Mouse (Mus musculus) midbrain, embryonic 16.5 days (tissue): ENCODE measurements around the gene Galnt7. TPM values are rescaled to one million over a fixed set of nuclear protein-coding genes. Genes with fewer than 3 reads are reported as not detected.

ENCODE experiments used
- ATAC-seq: fragments of 200-750 bp; cut with Nextera tagmentation; 2 replicates; pipeline ENCODE4 v1.8.0; 2017; ENCODE audit warnings: moderate TSS enrichment
- H3K27ac ChIP-seq: fragments of 300-500 bp; sonication (generic); 2 replicates; pipeline ENCODE4 v1.5.1; 2014; ENCODE audit warnings: mild to moderate bottlenecking, low read length, mixed read lengths
- H3K27me3 ChIP-seq: fragments of 300-500 bp; sonication (generic); 2 replicates; pipeline ENCODE4 v1.6.1; 2014; ENCODE audit warnings: low read depth, low read length, mixed read lengths; ENCODE audit not compliant: control insufficient read depth, insufficient read depth
- H3K36me3 ChIP-seq: fragments of 300-500 bp; sonication (generic); 2 replicates; pipeline ENCODE4 v1.6.1; 2014; ENCODE audit warnings: mild to moderate bottlenecking, low read length, moderate library complexity, mixed read lengths; ENCODE audit not compliant: control insufficient read depth, insufficient read depth
- H3K4me1 ChIP-seq: fragments of 300-500 bp; sonication (generic); 2 replicates; pipeline ENCODE4 v1.6.1; 2014; ENCODE audit warnings: mild to moderate bottlenecking, low read length, mixed read lengths; ENCODE audit not compliant: control insufficient read depth, insufficient read depth
- H3K4me2 ChIP-seq: fragments of 300-500 bp; sonication (generic); 2 replicates; pipeline ENCODE4 v1.6.1; 2014; ENCODE audit warnings: mild to moderate bottlenecking, low read length, mixed read lengths
- H3K4me3 ChIP-seq: fragments of 300-500 bp; sonication (generic); 2 replicates; pipeline ENCODE4 v1.5.1; 2014; ENCODE audit warnings: low read depth, mild to moderate bottlenecking, low read length, moderate library complexity, mixed read lengths
- H3K9ac ChIP-seq: fragments of 300-500 bp; sonication (generic); 2 replicates; pipeline ENCODE4 v1.6.1; 2014; ENCODE audit warnings: low read depth, low read length, mixed read lengths
- H3K9me3 ChIP-seq: fragments of 300-500 bp; sonication (generic); replicated peaks from 2 replicates; pipeline ENCODE4 v1.6.1; 2014; ENCODE audit warnings: mild to moderate bottlenecking, low read length, mixed read lengths; ENCODE audit not compliant: control insufficient read depth, poor library complexity, severe bottlenecking
- WGBS: fragments of 180-500 bp; shearing (Covaris S2); extraction: QIAGEN DNeasy Blood & Tissue Kit; methylation state at CpG from one replicate; pipeline ENCODE4 v1.1.7; 2014; 5-methylcytosine and 5-hydroxymethylcytosine counted together
- polyA plus RNA-seq: library from polyadenylated mRNA; unstranded; fragments of >200 nt; fragmentation: Nextera tagmentation; extraction: Ambion mirVana; gene quantifications from 2 replicates; pipeline ENCODE4 v1.2.1, GENCODE M21; 2015

Gene Galnt7
- polyA plus RNA-seq, 1 experiment from 2014 or later, result 8.2 TPM

GRCm38 (mm10) chr8:57498494-57498846 lies 154.4 kb downstream of the Galnt7 start:
- H3K4me1 ChIP-seq, result peaks cover 6% of the 10 kb centered on the region; the same call in 1 of the 2 replicates
- H3K9me3 ChIP-seq, result no peaks in the 10 kb centered on the region
- WGBS, result 36% methylated on average over 8 of the region's 8 CpGs
- peak overlapping the region; percentile 45 for H3K4me2 ChIP-seq
- no peak overlapping the region; the same call in 1 of the 2 replicates for H3K27ac ChIP-seq
- no peak overlapping the region for H3K9ac ChIP-seq
- peak; percentile 39; the same call in 1 of the 2 replicates for ATAC-seq
- H3K27me3 ChIP-seq, result no peaks in the 10 kb centered on the region
- no peaks in the 10 kb centered on the region for H3K36me3 ChIP-seq
- H3K4me3 ChIP-seq, result peak overlapping the region; percentile 6

GRCm38 (mm10) chr8:57491873-57492272 lies 161.0 kb downstream of the Galnt7 start:
- Histone ChIP-seq H3K4me3 (no peak overlapping the region), H3K9me3 (no peaks in the 10 kb centered on the region), H3K9ac (no peak overlapping the region), H3K27me3 (no peaks in the 10 kb centered on the region), H3K4me2 (no peak overlapping the region), H3K27ac (no peak overlapping the region), H3K4me1 (peaks cover 4% of the 10 kb centered on the region; the same call in 1 of the 2 replicates), H3K36me3 (no peaks in the 10 kb centered on the region)
- 96% methylated on average over 4 of the region's 4 CpGs for WGBS
- no peak for ATAC-seq

GRCm38 (mm10) chr8:57489896-57490295 lies 162.9 kb downstream of the Galnt7 start:
- no peaks in the 10 kb centered on the region for H3K9me3 ChIP-seq
- no peak overlapping the region for H3K4me2 ChIP-seq
- no peak overlapping the region for H3K27ac ChIP-seq
- ATAC-seq, result no peak
- H3K36me3 ChIP-seq, result no peaks in the 10 kb centered on the region
- no peak overlapping the region for H3K9ac ChIP-seq
- peaks cover 11% of the 10 kb centered on the region for H3K4me1 ChIP-seq
- no peaks in the 10 kb centered on the region for H3K27me3 ChIP-seq
- H3K4me3 ChIP-seq, result no peak overlapping the region

DNA sequence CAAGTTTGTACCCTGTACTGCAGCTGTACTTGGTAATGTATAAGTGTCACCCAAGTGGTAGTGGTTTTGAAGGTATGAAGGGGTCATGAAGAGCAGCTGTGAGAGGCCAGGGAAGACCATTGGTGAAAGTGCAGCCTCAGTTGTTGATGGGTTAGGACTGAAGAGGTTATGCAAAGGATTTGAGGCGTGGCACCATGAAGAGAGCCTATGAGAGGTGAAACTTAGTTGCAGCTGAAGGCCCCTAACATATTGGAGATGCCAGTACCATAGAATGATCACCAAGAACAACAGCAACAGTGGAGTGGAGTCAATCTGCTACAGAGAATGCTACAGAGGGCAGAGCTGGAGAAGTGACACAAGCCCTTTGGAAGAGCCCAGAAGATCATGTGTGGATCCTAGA lies 163.5 kb downstream of the Galnt7 start:
- no peak overlapping the region for H3K4me2 ChIP-seq
- H3K27me3 ChIP-seq, result no peaks in the 10 kb centered on the region
- ATAC-seq, result no peak
- no peaks in the 10 kb centered on the region for H3K9me3 ChIP-seq
- no peak overlapping the region for H3K27ac ChIP-seq
- H3K4me3 ChIP-seq, result no peak overlapping the region
- H3K36me3 ChIP-seq, result no peaks in the 10 kb centered on the region
- peaks cover 11% of the 10 kb centered on the region for H3K4me1 ChIP-seq
- 100% methylated on average over 1 of the region's 1 CpGs for WGBS
- H3K9ac ChIP-seq, result no peak overlapping the region

- WGBS, result 0% methylated on average over 25 of the region's 25 CpGs
- H3K36me3 ChIP-seq, result no peaks in the 10 kb centered on the region
- peaks cover 11% of the 10 kb centered on the region for H3K4me1 ChIP-seq
- peak overlapping the region; percentile 61 for H3K4me2 ChIP-seq
- no peaks in the 10 kb centered on the region for H3K9me3 ChIP-seq
- no peaks in the 10 kb centered on the region for H3K27me3 ChIP-seq
- ATAC-seq, result peak; percentile 55
- peak overlapping the region; percentile 73 for H3K27ac ChIP-seq
- H3K4me3 ChIP-seq, result peak overlapping the region; percentile 79
- peak overlapping the region; percentile 45; the same call in 1 of the 2 replicates for H3K9ac ChIP-seq
Measured at GRCm38 (mm10) chr8:57488312-57488765, 164.5 kb downstream of the Galnt7 start.

DNA sequence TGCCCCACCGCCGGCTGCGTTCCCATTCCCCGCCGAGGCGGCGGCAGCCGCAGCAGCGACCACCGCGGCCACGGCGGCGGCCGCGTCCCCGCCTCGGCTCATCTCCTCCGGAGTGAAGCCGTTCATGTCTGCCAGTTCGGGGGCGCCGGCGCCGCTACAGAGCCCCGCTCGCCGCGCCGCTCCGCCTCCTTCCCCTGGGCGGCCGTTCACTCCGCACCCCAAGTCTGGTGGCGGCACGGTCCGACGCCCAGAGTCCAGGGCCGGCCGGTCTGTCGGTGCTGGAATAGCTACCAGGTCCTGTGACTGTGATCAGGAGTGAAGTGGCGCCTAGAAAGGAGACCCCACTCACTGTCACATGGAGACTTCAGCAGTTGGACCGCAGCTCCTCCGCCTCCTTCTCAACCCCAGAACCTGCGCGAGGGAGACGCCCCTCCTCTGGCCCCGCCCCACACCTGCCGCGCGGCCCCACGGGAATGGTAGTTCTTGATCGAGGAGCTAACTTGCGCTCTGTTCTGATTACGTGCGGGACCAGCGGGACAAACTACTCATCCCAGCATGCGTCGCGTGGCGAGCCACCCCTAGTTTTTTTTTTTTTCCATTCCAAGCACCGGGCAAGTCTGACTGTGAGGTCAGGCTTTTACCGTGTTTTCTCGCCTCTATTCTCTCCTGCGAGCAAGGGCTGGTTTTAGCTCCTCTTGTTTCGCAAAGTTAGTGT lies 165.2 kb downstream of the Galnt7 start, which contains the start of gene Sap30:
TSS of gene Sap30 (minus strand) at position 420 of the 715 bp plus-strand sequence.
- Histone ChIP-seq H3K36me3 (no peaks in the 10 kb centered on the region), H3K27ac (peak within 1 kb of the TSS; percentile 95), H3K4me2 (peak within 1 kb of the TSS; percentile 61), H3K4me3 (peak within 1 kb of the TSS; percentile 79), H3K9ac (peak within 1 kb of the TSS; percentile 86), H3K27me3 (no peaks in the 10 kb centered on the region), H3K9me3 (no peaks in the 10 kb centered on the region), H3K4me1 (peaks cover 11% of the 10 kb centered on the region)
- ATAC-seq, result peak; percentile 98
- under 1% methylated on average over 65 of the region's 66 CpGs for WGBS

DNA sequence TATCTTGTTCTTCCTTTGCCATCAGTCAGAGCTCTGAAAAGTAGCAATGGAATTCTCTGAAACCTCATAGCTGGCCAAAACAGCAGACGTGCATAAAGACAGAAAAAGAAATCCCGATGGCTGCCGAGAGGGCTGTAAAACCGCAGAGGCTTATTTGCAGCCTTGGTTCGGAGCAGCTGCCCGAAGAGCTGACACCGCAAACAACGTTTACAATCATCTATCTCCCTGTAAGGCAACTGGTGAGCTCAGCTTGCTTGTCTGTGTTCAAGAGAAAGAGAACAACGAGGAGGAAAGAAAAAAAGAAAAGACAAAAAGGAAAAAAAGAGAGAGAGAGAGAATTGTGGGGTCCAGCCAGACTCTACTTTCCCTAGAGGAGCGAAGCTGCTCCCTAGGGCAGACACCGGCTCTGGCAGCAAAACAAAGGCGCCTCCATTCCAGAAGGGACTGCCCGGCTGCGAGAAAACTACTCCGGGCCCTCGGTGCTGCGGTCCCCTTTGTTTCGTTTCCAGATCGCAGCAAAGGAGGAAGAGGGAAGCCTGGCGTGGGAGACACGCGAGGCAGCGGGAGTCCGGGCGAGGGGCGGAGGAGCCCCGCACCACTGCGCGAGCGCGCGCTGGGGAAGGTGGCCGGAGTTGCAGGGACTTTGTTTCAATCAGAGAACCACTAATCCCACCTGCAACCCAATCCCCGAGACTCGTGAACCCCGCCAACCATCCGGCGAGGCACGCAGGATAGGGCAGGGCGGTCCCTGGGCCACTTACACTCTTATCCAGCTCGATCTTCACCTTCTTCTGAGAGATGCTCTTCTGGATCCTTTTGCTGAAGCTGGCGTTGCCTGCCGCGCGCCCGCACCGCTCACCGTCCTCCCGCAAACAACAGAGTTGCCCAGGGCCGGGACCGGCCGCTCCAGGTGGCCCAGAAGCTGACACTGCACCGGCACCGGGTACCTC lies 166.1 kb downstream of the Galnt7 start:
- Histone ChIP-seq H3K4me1 (peaks cover 11% of the 10 kb centered on the region), H3K9me3 (no peaks in the 10 kb centered on the region), H3K9ac (peak overlapping the region; percentile 86), H3K27ac (peak overlapping the region; percentile 95), H3K4me2 (peak overlapping the region; percentile 61), H3K27me3 (no peaks in the 10 kb centered on the region), H3K4me3 (peak overlapping the region; percentile 79), H3K36me3 (peaks cover 3% of the 10 kb centered on the region; the same call in 1 of the 2 replicates)
- WGBS, result 0% methylated on average over 41 of the region's 54 CpGs
- ATAC-seq, result peak; percentile 76

- Histone ChIP-seq H3K27ac (no peak overlapping the region), H3K9ac (no peak overlapping the region), H3K9me3 (no peaks in the 10 kb centered on the region), H3K4me3 (no peak overlapping the region), H3K27me3 (no peaks in the 10 kb centered on the region), H3K4me2 (no peak overlapping the region), H3K4me1 (peaks cover 5% of the 10 kb centered on the region), H3K36me3 (peaks cover 4% of the 10 kb centered on the region; the same call in 1 of the 2 replicates)
- no peak for ATAC-seq
- WGBS, result 79% methylated on average over 4 of the region's 4 CpGs
Measured at GRCm38 (mm10) chr8:57480606-57481005, 172.2 kb downstream of the Galnt7 start.
